Mouse (Mus musculus): ENCODE data around the gene Mcrs1.
"Not testable (repeated sequence)": the region's sequence is repeated elsewhere in the genome, so short reads cannot be mapped to it uniquely, and the experiment has no call there.

Mcrs1 gene

GRCm38 (mm10) chr15:99251626-99252380 lies at the start of gene Mcrs1:
Mcrs1 (minus strand) TSS chr15:99251961.
- peak; percentile 98 for DNase-seq (ENCODE audit: extremely low spot score, low read depth, low spot score)

- DNase-seq (ENCODE audit: extremely low spot score, low read depth, low spot score), result no peak
Observed at GRCm38 (mm10) chr15:99296213-99296612, 44.5 kb upstream of the Mcrs1 start.

GRCm38 (mm10) chr15:99295484-99295981 lies 43.8 kb upstream of the Mcrs1 start, which contains the start of gene Fam186b:
Fam186b (minus strand) TSS chr15:99295888.
- no peak for DNase-seq (ENCODE audit: extremely low spot score, low read depth, low spot score)

GRCm38 (mm10) chr15:99294813-99295374 lies 43.1 kb upstream of the Mcrs1 start, which contains the start of gene Prpf40b:
Prpf40b (plus strand) TSS chr15:99295087.
- DNase-seq (ENCODE audit: extremely low spot score, low read depth, low spot score), result peak; percentile 22

- DNase-seq (ENCODE audit: extremely low spot score, low read depth, low spot score), result no peak
Observed at GRCm38 (mm10) chr15:99294287-99294686, 42.5 kb upstream of the Mcrs1 start.

- DNase-seq (ENCODE audit: extremely low spot score, low read depth, low spot score), result no peak
Observed at GRCm38 (mm10) chr15:99290586-99290985, 38.8 kb upstream of the Mcrs1 start.

GRCm38 (mm10) chr15:99285189-99285535 lies 33.4 kb upstream of the Mcrs1 start:
- no peak for DNase-seq (ENCODE audit: extremely low spot score, low read depth, low spot score)

GRCm38 (mm10) chr15:99284527-99285188 lies 32.9 kb upstream of the Mcrs1 start:
- DNase-seq (ENCODE audit: extremely low spot score, low read depth, low spot score), result no peak

GRCm38 (mm10) chr15:99283456-99283855 lies 31.7 kb upstream of the Mcrs1 start:
- no peak for DNase-seq (ENCODE audit: extremely low spot score, low read depth, low spot score)

GRCm38 (mm10) chr15:99278271-99278670 lies 26.5 kb upstream of the Mcrs1 start:
- no peak for DNase-seq (ENCODE audit: extremely low spot score, low read depth, low spot score)

- DNase-seq (ENCODE audit: extremely low spot score, low read depth, low spot score), result no peak
Observed at GRCm38 (mm10) chr15:99276095-99276494, 24.3 kb upstream of the Mcrs1 start.

GRCm38 (mm10) chr15:99265679-99266078 lies 13.9 kb upstream of the Mcrs1 start:
- DNase-seq (ENCODE audit: extremely low spot score, low read depth, low spot score), result peak; percentile 71

GRCm38 (mm10) chr15:99264363-99264762 lies 12.6 kb upstream of the Mcrs1 start:
- DNase-seq (ENCODE audit: extremely low spot score, low read depth, low spot score), result no peak

GRCm38 (mm10) chr15:99262702-99263101 lies 10.9 kb upstream of the Mcrs1 start:
- no peak for DNase-seq (ENCODE audit: extremely low spot score, low read depth, low spot score)

GRCm38 (mm10) chr15:99259730-99260252 lies 8.0 kb upstream of the Mcrs1 start:
- no peak for DNase-seq (ENCODE audit: extremely low spot score, low read depth, low spot score)

GRCm38 (mm10) chr15:99259167-99259729 lies 7.5 kb upstream of the Mcrs1 start:
- no peak for DNase-seq (ENCODE audit: extremely low spot score, low read depth, low spot score)

GRCm38 (mm10) chr15:99255241-99255749 lies 3.5 kb upstream of the Mcrs1 start:
- DNase-seq (ENCODE audit: extremely low spot score, low read depth, low spot score), result no peak

GRCm38 (mm10) chr15:99254477-99255005 lies 2.8 kb upstream of the Mcrs1 start:
- DNase-seq (ENCODE audit: extremely low spot score, low read depth, low spot score), result no peak

- DNase-seq (ENCODE audit: extremely low spot score, low read depth, low spot score), result no peak
Observed at GRCm38 (mm10) chr15:99253772-99254171, 2.0 kb upstream of the Mcrs1 start.

- not testable (repeated sequence) for DNase-seq (ENCODE audit: extremely low spot score, low read depth, low spot score)
Observed at GRCm38 (mm10) chr15:99253175-99253479, 1.4 kb upstream of the Mcrs1 start.

Data from hindlimb bud, embryonic 11.5 days (tissue).